Mouse (Mus musculus) megakaryocyte, embryonic 14.5 days (primary cell): Measurements from ENCODE around the gene Klhl31.

Source experiments
- FLI1 ChIP-seq: IDR thresholded peaks from 2 replicates; pipeline ENCODE4 v1.6.1; 2012; ENCODE audit warnings: low read length, inconsistent platforms, mixed read lengths
- GATA1 ChIP-seq: IDR thresholded peaks from 3 replicates; pipeline ENCODE4 v1.6.1; 2012; ENCODE audit warnings: mixed read lengths, low read length, inconsistent platforms, borderline replicate concordance

DNA sequence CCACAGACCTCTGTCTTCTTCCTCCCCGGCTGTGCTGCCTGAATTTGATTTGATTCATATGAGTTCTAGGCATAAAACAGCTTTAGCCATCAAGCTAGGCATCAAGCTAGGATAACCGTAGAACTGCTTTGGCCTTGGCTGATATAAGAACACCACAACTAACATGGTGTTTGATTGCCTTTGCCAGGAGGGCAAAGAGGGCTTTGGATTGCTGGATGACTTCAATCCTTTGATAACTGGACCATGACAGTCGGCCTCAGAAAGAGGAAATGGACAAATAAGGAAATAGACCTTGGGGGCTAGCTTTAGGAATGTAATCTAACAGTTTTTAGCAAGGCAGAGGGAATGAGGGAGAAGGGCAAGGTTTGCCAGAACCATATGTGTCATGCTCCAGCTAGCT, 37.7 kb upstream of the Klhl31 start:
- TF ChIP-seq GATA1 (no peak), FLI1 (no peak)
